Mouse (Mus musculus) adrenal gland, adult 8-10 months (tissue): ENCODE results near the gene Stard8. TPM values are rescaled to one million over a fixed set of nuclear protein-coding genes. Genes with fewer than 3 reads are reported as not detected.

Experiments
- total RNA-seq, 4 experiments: library from RNA; stranded (reverse); gene quantifications; 2 replicates each; pipeline ENCODE4 v1.2.4; 2022

Gene Stard8
- total RNA-seq, 4 experiments from 2014 or later, result 33.4 to 72.4 (median 47.8) TPM

Other genes starting within 250 kb of the Stard8 start
- gene Ophn1, start 112.2 kb upstream of the Stard8 start, total RNA-seq, result 10 to 100 TPM; 11.6 to 21.3 (median 16.2) TPM
- gene Yipf6, start 66.9 kb upstream of the Stard8 start, total RNA-seq, result 10 to 100 TPM; 52.6 to 64.8 (median 60.4) TPM
- 10 to 100 TPM; 58.4 to 80.1 (median 64.8) TPM for gene Efnb1, start 132.9 kb downstream of the Stard8 start, total RNA-seq